Mouse (Mus musculus) neural tube, embryonic 10.5 days (tissue): ENCODE results near the gene Mb21d2.

Experiments used
- DNase-seq: peaks from one replicate; pipeline ENCODE4 v3.0.0-alpha.2; 2017; ENCODE audit warnings: low spot score; ENCODE audit errors: extremely low spot score

The Mb21d2 gene

GRCm38 (mm10) chr16:28928815-28929685, at the start of gene Mb21d2:
Gene Mb21d2 (minus strand): TSS chr16:28929673.
- peak; percentile 79 for DNase-seq

DNA sequence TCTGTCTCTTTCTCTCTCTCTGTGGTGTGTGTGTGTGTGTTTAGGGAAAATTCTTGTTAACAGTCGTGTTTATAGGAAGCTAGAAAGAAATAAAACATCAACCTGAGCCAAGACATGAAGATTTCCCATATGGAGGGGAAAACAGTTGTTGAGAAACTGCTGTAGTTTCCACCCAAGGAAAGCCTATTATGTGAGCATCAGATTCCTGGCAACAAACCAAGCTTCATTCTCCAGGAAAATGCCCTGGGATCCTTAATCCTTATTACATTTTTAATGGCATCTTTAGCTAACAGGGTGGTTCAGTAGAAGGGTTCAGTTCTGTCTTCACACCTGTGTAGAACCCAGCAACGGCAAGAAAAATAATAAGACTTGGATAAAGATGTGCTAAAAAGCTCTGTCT, 36.8 kb upstream of the Mb21d2 start:
- no peak for DNase-seq

DNA sequence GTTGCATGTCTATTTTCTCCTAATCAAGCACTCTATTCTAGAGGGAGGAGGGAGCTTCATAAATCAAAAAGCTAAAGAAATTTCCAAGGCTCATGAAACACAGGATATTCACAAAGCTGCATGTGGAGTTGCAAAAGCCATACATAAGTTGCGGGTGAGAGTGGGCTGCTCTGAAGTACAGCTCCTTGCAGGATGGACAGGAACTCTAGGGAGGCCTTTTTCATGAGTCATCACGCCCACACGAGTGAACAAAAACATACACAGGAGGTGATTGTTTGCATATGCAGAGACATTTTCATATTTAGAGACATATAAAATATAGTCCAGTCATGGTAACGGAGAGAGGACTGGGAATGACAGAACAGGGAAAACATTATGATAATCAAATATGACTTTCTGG, 34.6 kb upstream of the Mb21d2 start:
- no peak for DNase-seq

- no peak for DNase-seq
These were observed 33.5 kb upstream of the Mb21d2 start for GRCm38 (mm10) chr16:28962987-28963386.

GRCm38 (mm10) chr16:28949810-28950209, 20.3 kb upstream of the Mb21d2 start:
- DNase-seq = no peak

- DNase-seq = no peak
These were observed 13.8 kb upstream of the Mb21d2 start for GRCm38 (mm10) chr16:28943254-28943653.

DNA sequence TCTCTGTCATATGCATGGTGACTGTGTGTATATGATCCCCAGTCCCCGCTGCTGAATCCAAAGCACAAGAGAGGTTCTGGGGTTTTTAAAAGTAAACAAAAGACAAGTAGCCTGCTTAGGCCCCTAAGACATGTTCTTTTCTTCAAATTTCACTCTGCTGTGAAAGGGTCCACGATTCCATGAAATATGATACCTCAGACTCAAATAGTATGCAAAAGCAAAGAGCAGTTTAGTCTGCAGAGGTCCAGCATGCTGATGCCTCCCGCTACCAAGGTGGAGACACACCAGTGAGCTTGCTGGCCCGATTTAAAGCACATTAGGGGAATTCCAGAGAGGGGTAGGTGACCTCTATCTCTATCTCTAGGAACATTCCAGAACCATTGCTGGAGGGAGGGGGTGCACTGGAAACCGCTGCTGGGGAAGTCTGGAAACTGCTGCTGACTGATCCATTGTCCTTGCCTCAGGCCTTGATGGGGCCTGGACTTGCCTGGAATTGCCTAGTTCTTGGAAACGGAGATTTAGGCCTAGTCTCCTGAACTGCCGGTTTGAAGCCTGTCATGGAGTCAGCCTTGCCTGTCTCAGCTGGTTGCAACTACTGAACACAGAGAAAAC, 6.8 kb upstream of the Mb21d2 start:
- DNase-seq = peak; percentile 34

- DNase-seq = no peak
These were observed 6.2 kb upstream of the Mb21d2 start for GRCm38 (mm10) chr16:28935701-28936100.

GRCm38 (mm10) chr16:28931213-28931612, 1.7 kb upstream of the Mb21d2 start:
- no peak for DNase-seq

- no peak for DNase-seq
These were observed 953 bp upstream of the Mb21d2 start for GRCm38 (mm10) chr16:28930426-28930825.

GRCm38 (mm10) chr16:28929686-28930291, 316 bp upstream of the Mb21d2 start:
- peak; percentile 74 for DNase-seq

DNA sequence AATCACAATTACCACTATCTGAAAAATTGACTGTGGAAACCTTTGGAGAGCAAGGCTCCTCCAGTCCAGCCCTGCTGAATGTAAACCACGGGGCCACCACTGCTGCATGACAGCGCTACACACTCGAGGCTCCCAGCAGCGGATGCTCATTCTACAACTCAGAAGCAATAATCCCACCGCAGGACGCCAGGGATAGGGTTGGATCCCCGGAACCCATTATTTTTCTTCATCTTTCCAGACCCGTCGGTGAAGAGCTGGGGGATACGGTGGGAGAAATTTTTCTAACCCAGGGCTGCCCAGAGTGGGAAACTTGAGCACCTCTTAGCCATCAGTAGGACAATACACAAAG, 1.0 kb downstream of the Mb21d2 start:
- no peak for DNase-seq

DNA sequence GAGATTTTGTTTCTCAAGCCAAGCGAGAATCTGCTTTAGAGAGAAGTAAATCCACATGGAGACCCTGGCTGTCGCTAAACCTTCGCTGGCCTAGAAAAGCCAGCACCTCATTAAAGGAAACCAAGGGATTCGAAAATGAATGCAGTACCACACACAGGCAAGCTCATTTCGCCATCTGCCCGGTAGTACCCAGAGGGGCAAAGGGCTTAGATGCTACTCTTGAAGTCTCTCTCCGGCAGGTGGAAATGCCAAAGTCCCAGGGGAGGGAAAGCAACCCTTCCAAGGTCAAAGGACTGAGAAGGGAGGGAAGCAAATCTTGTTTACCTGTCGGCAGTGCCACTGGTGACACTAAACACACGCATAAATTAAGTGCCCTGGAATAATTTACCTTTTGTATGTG, 2.1 kb downstream of the Mb21d2 start:
- no peak for DNase-seq

DNA sequence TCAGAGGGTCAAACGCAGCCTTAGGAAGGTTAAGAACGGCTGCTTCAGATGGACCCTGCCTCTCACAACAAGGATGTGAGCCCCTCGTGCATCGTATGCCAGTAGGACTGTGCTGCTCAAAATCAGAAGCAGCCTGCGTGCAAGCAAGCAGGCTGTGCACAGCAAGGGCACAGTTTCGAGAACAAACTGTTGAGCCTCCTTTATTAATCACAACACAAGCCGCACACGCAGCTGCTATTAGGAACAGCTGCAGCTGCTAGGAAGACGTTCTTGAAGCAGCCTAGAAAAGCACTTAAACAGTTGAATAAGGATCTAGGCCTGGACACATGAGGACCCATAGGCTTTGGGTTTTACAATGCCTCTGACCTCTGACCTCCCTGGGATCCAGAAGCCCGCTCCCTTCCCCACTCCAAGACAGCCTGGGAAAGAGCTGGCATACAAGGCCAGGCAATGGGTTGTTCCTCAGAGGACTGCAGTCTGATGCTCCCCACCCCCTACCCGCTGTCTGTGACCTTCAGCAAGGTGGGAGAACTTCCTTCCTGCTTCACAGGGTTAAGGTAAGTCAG, 10.1 kb downstream of the Mb21d2 start:
- DNase-seq = no peak

GRCm38 (mm10) chr16:28915362-28915761, 14.1 kb downstream of the Mb21d2 start:
- DNase-seq = no peak

- no peak for DNase-seq
These were observed 14.8 kb downstream of the Mb21d2 start for GRCm38 (mm10) chr16:28914709-28915108.

DNA sequence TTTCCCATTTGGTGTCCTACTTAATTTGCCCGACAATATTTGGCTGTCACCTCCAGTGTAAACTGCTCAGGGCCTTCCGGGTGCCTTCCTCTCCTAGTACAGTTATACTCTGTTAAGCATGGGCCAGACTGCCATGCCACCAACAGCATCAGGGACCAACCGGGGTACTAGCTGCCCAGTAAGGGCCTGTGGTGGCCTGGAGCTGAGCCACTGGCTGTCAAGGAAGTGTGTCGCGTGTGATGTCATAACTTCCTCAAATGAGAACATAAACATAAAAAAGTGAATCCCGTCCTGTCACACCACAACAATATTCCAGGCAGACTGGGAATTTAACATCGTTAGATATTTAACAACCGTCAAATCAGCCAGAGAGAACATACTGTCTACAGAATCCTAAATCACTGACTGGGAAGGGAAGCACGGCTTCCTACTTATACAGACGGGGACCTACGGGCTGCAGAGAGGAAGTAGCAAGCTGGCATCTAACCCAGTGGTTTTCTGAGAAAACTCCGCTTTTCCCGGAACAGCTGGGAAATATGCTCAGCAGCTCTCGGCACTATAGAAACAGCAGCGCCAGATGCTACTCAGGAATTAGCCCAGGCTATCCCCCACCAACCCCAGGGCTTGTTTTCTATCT, 17.9 kb downstream of the Mb21d2 start:
- no peak for DNase-seq

- DNase-seq = no peak
These were observed 22.9 kb downstream of the Mb21d2 start for GRCm38 (mm10) chr16:28906370-28907275.

DNA sequence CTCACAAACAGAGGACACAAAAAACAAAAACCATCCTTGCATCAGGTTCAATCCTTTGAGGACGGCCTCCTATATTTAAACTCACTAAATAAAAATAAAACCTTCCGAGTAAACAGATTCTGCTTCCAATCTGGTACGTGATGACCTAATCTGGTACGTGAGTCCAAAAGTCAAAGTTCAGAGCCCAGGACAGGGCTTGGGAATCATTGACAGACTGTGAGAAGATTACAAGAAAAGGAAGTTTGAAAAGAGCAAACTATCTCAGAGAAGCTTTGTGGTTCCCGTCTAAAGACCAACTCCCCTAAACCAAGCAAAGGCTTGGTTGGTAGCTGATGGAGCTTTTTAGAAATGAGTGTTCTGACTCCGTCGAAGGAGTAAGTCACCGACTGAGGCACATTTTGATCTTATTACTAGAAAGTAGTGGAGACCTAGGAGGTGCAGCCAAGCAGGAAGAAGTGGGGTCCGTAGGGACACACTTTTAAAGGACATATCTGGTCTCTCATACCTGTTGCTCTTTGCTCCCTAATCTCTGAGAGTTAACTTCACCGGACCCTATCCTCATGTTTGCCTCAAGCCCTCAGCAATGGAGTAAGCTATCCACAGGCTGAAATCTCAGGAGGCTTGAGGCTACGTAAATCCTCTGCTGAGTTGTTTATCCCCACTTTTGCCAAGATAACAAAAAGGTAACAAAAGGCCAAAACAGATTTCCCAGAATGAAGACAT, 23.7 kb downstream of the Mb21d2 start:
- DNase-seq = no peak
